ENCODE assay signal across 13 mouse cellular contexts in the genomic region with DNA sequence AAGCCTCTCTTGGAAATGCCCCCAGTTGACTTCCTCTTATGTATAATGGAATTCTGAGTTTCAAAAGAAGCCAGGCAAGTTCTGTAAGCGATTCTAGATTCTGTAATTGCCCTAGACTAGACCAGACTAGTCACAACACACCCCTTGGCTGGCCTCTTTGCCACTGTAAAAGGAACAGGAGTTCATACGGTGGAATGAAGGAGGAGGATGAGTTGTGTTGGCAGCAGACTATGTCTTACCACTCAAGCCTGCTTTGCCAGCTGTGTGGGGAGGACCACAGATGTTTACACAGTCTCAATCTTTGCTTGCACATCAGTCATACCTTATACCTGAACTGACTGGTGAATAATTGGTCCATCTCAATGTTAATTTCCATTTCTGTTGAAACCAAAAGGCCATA.
"Had no signal": no experiment of that assay in that cellular context is flagged by ENCODE, and none has a peak within 500 bp of the region (broad histone marks: within the 10 kb centered on the region; RNA-seq: fewer than 3 reads in every experiment).

No protein-coding gene starts in this region.

- H3K36me3 ChIP-seq: midbrain, embryonic 10.5 days; neural tube, embryonic 12.5 days had no signal

- H3K4me2 ChIP-seq: neural tube, embryonic 12.5 days had no signal

- H3K4me1 ChIP-seq: midbrain, embryonic 10.5 days; neural tube, embryonic 12.5 days had no signal

- H3K27me3 ChIP-seq: neural tube, embryonic 12.5 days had no signal

- H3K9ac ChIP-seq: liver, embryonic 14.5 days; neural tube, embryonic 12.5 days had no signal

- H3K4me3 ChIP-seq: left cerebral cortex, adult 2 months; midbrain, embryonic 10.5 days; myocyte; neural tube, embryonic 12.5 days had no signal

- H3K27ac ChIP-seq: kidney, postnatal 0 days; left cerebral cortex, adult 2 months; liver, embryonic 14.5 days; midbrain, embryonic 10.5 days; neural tube, embryonic 12.5 days had no signal

- DNase-seq: kidney, adult 11 months; lung, adult 18-20 months; midbrain, embryonic 14.5 days; right cerebral cortex, adult 18-20 months; right cerebral cortex, postnatal 25 days; thymus, adult 2 months; thymus, postnatal 25 days had no signal

- H3K9me3 ChIP-seq: midbrain, embryonic 10.5 days; neural tube, embryonic 12.5 days had no signal
